Comparison of ENCODE assay signal across 7 mouse cellular contexts in genomic region chr5:139838476-139838892, GRCm38 (mm10). TPM values are rescaled to one million over a fixed set of nuclear protein-coding genes. Genes with fewer than 3 reads are reported as not detected.
DNase-seq lines count a peak whose midpoint lies in the region; ATAC-seq and TF ChIP-seq lines count a peak whose summit lies in the region.

No protein-coding gene starts in this region.

- H3K9me3 ChIP-seq in forebrain, embryonic 11.5 days (ENCODE audit: control insufficient read depth, low read length), result no peaks in the 10 kb centered on the region
- H3K9me3 ChIP-seq in lung, embryonic 14.5 days (ENCODE audit: low read depth, low read length), result no peaks in the 10 kb centered on the region

- H3K27me3 ChIP-seq in forebrain, embryonic 11.5 days (ENCODE audit: control insufficient read depth, insufficient read depth, low read length), result no peaks in the 10 kb centered on the region
- H3K27me3 ChIP-seq in lung, embryonic 14.5 days (ENCODE audit: insufficient read depth, low read length), result no peaks in the 10 kb centered on the region

- H3K36me3 ChIP-seq in forebrain, embryonic 11.5 days (ENCODE audit: control insufficient read depth, insufficient read depth, low read length), result no peaks in the 10 kb centered on the region
- no peaks in the 10 kb centered on the region for H3K36me3 ChIP-seq in lung, embryonic 14.5 days (ENCODE audit: insufficient read depth)

- H3K9ac ChIP-seq in forebrain, embryonic 11.5 days (ENCODE audit: low read length), result no peak overlapping the region
- no peak overlapping the region for H3K9ac ChIP-seq in lung, embryonic 14.5 days

- H3K4me3 ChIP-seq in bone marrow macrophage, adult 2 months (ENCODE audit: insufficient read depth, low read length), result no peak overlapping the region
- H3K4me3 ChIP-seq in forebrain, embryonic 11.5 days (ENCODE audit: low read depth, low read length), result no peak overlapping the region
- H3K4me3 ChIP-seq in lung, embryonic 14.5 days (ENCODE audit: low read depth, low read length), result no peak overlapping the region

- TF ChIP-seq CTCF in bone marrow macrophage, adult 2 months (IDR thresholded peaks at IDR 0.05; ENCODE audit: low read depth, low read length), result peak; percentile 53; the same call in 1 of the 2 replicates
- peak; percentile 60 for TF ChIP-seq CTCF in lung, embryonic 14.5 days (IDR thresholded peaks at IDR 0.05; ENCODE audit: low read depth)

- H3K4me1 ChIP-seq in bone marrow macrophage, adult 2 months (ENCODE audit: control insufficient read depth, insufficient read depth, low read length), result no peaks in the 10 kb centered on the region
- no peaks in the 10 kb centered on the region for H3K4me1 ChIP-seq in forebrain, embryonic 11.5 days (replicated peaks; ENCODE audit: control insufficient read depth, insufficient read depth, low read length)
- H3K4me1 ChIP-seq in lung, embryonic 14.5 days (ENCODE audit: insufficient read depth), result no peaks in the 10 kb centered on the region

- H3K4me2 ChIP-seq in forebrain, embryonic 11.5 days (ENCODE audit: low read depth, low read length, severe bottlenecking), result no peak overlapping the region
- H3K4me2 ChIP-seq in lung, embryonic 14.5 days, result no peak overlapping the region

- no peak overlapping the region for H3K27ac ChIP-seq in bone marrow macrophage, adult 2 months (ENCODE audit: insufficient read depth, low read depth, low read length)
- no peak overlapping the region for H3K27ac ChIP-seq in forebrain, embryonic 11.5 days (ENCODE audit: low read depth, low read length)
- H3K27ac ChIP-seq in lung, embryonic 14.5 days (ENCODE audit: low read depth), result no peak overlapping the region

- no peak for ATAC-seq in forebrain, embryonic 11.5 days (replicated peaks; ENCODE audit: low FRiP score)
- peak; percentile 30; the same call in 1 of the 2 replicates for ATAC-seq in lung, embryonic 14.5 days (ENCODE audit: insufficient read depth)

- DNase-seq in urinary bladder, adult 2 months (ENCODE audit: low spot score), result peak; percentile 29
- DNase-seq in urinary bladder, adult 18-20 months (ENCODE audit: low spot score in 2 of 2), result no peak
- DNase-seq in forebrain, embryonic 11.5 days (ENCODE audit: low spot score), result peak; percentile 89
- peak; percentile 83 for DNase-seq in induced T-regulatory cell, adult 2 months (ENCODE audit: low read depth)
- peak; percentile 88 for DNase-seq in lung, embryonic 14.5 days
- DNase-seq in retina, postnatal 1 day, result peak; percentile 74

- 22% methylated on average over 2 of the region's 2 CpGs for WGBS in forebrain, embryonic 11.5 days
- 12% methylated on average over 2 of the region's 2 CpGs for WGBS in lung, embryonic 14.5 days

- no peak for TF ChIP-seq POLR2A in bone marrow macrophage, adult 2 months (IDR thresholded peaks at IDR 0.05; ENCODE audit: borderline replicate concordance, low read depth, low read length)

RNA-seq across cellular contexts. Expression of gene Psmg3, which starts 11.8 kb away (rescaled TPM):
- 25.5 and 35.8 TPM in 2 replicates for polyA plus RNA-seq in urinary bladder, adult 2 months (2012; rRNA removed)
- polyA plus RNA-seq in bone marrow macrophage, adult 2 months (2012; ENCODE audit: insufficient read depth, insufficient read length, missing spikeins), result 13.0 and 17.8 TPM in 2 replicates
- polyA plus RNA-seq in forebrain, embryonic 11.5 days (2014; fragmentation: Nextera tagmentation; extraction: Ambion mirVana), result 75.4 and 76.3 TPM in 2 replicates
- polyA plus RNA-seq in lung, embryonic 14.5 days (2014; fragmentation: Nextera tagmentation; extraction: Ambion mirVana), result 78.8 and 79.3 TPM in 2 replicates

RNA-seq across cellular contexts. Expression of gene Gm26938, which starts 12.3 kb away (rescaled TPM):
- polyA plus RNA-seq in urinary bladder, adult 2 months (2012; rRNA removed), result not detected in 2 replicates
- polyA plus RNA-seq in bone marrow macrophage, adult 2 months (2012; ENCODE audit: insufficient read depth, insufficient read length, missing spikeins), result not detected in 2 replicates
- 0.27 TPM in 1 of 2 replicates, not detected in the other for polyA plus RNA-seq in forebrain, embryonic 11.5 days (2014; fragmentation: Nextera tagmentation; extraction: Ambion mirVana)
- not detected in 2 replicates for polyA plus RNA-seq in lung, embryonic 14.5 days (2014; fragmentation: Nextera tagmentation; extraction: Ambion mirVana)

RNA-seq across cellular contexts. Expression of gene Tmem184a, which starts 18.8 kb away (rescaled TPM):
- polyA plus RNA-seq in urinary bladder, adult 2 months (2012; rRNA removed), result 79.8 and 112 TPM in 2 replicates
- not detected in 2 replicates for polyA plus RNA-seq in bone marrow macrophage, adult 2 months (2012; ENCODE audit: insufficient read depth, insufficient read length, missing spikeins)
- 1.1 TPM in 2 replicates for polyA plus RNA-seq in forebrain, embryonic 11.5 days (2014; fragmentation: Nextera tagmentation; extraction: Ambion mirVana)
- polyA plus RNA-seq in lung, embryonic 14.5 days (2014; fragmentation: Nextera tagmentation; extraction: Ambion mirVana), result 8.4 and 10.5 TPM in 2 replicates

RNA-seq across cellular contexts. Expression of gene Mafk, which starts 47.2 kb away (rescaled TPM):
- 42.3 and 47.7 TPM in 2 replicates for polyA plus RNA-seq in urinary bladder, adult 2 months (2012; rRNA removed)
- polyA plus RNA-seq in bone marrow macrophage, adult 2 months (2012; ENCODE audit: insufficient read depth, insufficient read length, missing spikeins), result 13.5 and 15.7 TPM in 2 replicates
- polyA plus RNA-seq in forebrain, embryonic 11.5 days (2014; fragmentation: Nextera tagmentation; extraction: Ambion mirVana), result 7.5 and 8.3 TPM in 2 replicates
- 8.0 and 10.0 TPM in 2 replicates for polyA plus RNA-seq in lung, embryonic 14.5 days (2014; fragmentation: Nextera tagmentation; extraction: Ambion mirVana)

Comparison
In these comparisons a context has a peak if more than half of its experiments do, and no peak if none do; other contexts are left out.
1. DNase-seq: peak in urinary bladder, adult 2 months (single experiment), forebrain, embryonic 11.5 days (single experiment), induced T-regulatory cell, adult 2 months (single experiment), lung, embryonic 14.5 days (single experiment) and retina, postnatal 1 day (single experiment); none in urinary bladder, adult 18-20 months (0 of 2).